Mouse (Mus musculus) myocyte (in vitro differentiated cells): Measurements from ENCODE around the gene Aurkaip1.

ENCODE experiments used
- CEBPB ChIP-seq: IDR thresholded peaks from 2 replicates; pipeline ENCODE4 v1.6.1; 2011; ENCODE audit warnings: mild to moderate bottlenecking, moderate library complexity; ENCODE audit not compliant: poor library complexity, insufficient read depth, severe bottlenecking
- MAX ChIP-seq: IDR thresholded peaks from one replicate; pipeline ENCODE4 v1.6.1; 2011; ENCODE audit warnings: low read depth, mild to moderate bottlenecking, control low read depth
- MYOG ChIP-seq, 3 experiments: IDR thresholded peaks; one replicate each; pipeline ENCODE4 v1.6.1; 2011; ENCODE audit warnings: control low read depth in 2 of 3, low read depth in 2 of 3, mild to moderate bottlenecking in 2 of 3; ENCODE audit not compliant: insufficient read length in 2 of 3, control insufficient read depth in 1 of 3, insufficient read depth in 1 of 3
- POLR2A ChIP-seq: IDR thresholded peaks from one replicate; pipeline ENCODE4 v1.6.1; 2011; ENCODE audit warnings: low read depth, mild to moderate bottlenecking, control low read depth, moderate library complexity; ENCODE audit not compliant: insufficient read length
- POLR2AphosphoS2 ChIP-seq: IDR thresholded peaks from one replicate; pipeline ENCODE4 v1.6.1; 2011; ENCODE audit warnings: low read depth, control low read depth; ENCODE audit not compliant: insufficient read length
- USF1 ChIP-seq: IDR thresholded peaks from one replicate; pipeline ENCODE4 v1.6.1; 2011; ENCODE audit warnings: low read depth, mild to moderate bottlenecking, control low read depth, moderate library complexity

DNA sequence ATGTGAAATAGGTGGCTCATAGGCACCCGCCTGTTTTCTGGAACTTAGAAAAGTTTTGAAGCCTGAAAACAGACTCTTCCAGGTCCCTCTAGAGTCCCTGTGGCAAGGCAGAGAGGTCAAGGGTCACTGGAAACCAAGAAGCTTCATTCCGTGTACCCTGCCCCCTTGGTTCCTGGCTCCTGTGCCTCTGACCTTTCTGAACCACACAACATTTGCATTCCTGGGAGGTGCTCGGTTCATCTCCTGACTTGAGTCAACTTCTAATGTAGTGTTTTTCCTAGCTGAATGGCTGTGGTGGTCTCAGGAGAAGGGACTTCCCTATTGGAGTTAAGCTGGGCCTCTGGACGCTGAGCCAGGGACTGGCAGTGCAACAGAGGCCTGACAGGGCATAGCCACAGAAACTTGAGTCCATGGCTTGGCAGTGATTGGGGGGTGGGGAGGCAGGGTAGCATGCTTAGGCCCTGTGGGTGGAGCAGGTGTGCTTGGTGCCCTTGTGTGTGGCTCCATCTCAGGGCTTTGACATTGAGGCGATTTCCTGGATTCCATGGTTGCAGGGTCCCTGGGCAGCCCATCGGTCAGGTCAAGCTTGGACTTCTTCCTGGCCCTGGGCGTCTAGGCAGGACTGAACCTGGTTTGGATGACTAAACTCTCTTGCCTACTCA is 17.5 kb downstream of the Aurkaip1 start:
- TF ChIP-seq MAX (no peak), POLR2A (no peak), MYOG (IDR thresholded peaks at IDR 0.05; ENCODE audit: control insufficient read depth in 1 of 3, insufficient read depth in 1 of 3, insufficient read length in 2 of 3, low read depth in 2 of 3) (peak in 2 of 3 experiments; percentile 34 to 86), CEBPB (no peak), USF1 (no peak), POLR2AphosphoS2 (no peak)
